Mouse (Mus musculus): ENCODE measurements around the gene Serping1.

Gene Serping1

DNA sequence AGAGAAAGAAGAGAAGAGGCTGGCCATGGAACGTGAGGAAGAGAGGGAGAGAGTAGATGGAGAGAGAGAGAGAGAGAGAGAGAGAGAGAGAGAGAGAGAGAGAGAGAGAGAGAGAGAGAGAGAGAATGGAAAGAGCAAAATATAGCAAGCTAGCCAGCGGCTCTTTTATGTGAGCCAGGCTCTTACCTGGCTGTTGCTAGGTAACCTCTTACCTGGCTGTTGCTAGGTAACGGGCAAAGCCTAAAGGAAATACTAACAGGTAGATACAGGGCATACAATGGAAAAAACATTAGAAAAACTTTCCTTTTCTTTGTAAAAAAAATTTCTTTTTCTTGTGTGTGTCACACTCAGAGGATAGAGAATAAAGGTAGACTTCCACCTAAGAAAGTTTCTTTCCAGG, 2.5 kb upstream of the Serping1 start:
- DNase-seq: peak; percentile 63

DNA sequence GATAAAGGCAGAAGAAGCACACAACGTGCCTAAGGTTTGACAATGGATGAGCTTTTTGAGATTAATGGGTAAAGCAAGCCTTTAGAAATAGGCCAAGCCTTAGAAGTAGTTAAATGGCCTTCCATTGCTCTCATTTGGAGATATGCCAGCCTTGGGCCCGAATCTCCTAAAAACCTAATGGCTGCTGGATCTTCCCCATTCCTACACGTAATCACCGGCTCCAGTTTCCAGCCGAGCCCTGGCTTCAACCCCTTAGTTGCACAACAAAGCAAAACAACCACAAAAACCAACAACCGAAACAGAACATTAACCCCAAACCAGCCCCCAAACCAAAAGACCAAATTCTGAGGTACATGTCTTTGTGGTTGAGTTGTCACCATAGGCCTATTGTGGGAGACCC, 421 bp upstream of the Serping1 start:
- peak; percentile 59 for DNase-seq

DNA sequence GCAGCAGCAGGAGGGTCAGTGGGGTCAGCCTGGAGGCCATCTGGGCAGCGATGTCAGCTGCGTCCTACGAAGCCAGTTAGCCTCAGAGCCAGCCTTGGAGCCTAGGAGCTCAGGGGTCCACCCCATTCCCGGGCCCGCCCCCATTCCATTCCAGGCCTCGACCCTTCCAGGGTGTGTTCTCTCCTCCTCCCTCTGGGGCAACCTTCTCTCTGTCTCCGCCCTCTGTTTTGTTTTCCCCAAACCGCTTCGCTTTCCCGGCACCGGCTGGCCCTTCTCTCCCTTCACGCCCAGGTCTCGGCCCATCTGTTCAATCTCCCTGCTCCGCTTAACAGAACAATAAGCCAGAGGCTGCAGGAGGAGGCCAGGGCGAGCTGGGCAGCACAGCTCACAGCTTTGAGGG, 493 bp downstream of the Serping1 start:
- DNase-seq: peak; percentile 82

DNA sequence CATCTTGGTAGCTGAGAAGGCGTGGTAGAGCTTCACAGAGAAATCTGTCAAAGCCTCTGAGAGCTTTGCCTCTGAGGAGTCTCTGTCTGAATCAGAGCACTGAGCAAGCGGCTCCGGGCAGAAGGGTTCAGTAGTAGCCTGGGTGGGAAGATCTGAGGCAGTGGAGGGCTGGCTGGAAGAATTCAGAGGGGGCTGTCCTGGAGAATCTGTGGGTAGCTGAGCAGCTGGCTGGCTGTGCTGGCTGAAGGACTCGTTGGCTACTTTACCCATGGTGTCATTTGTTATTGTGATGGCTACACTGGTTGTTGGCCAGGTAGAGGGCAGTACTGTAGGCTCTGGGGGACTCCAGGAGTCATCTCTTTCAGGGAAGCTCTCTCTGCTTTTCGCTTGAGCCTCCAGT, 2.0 kb downstream of the Serping1 start:
- DNase-seq: no peak

DNA sequence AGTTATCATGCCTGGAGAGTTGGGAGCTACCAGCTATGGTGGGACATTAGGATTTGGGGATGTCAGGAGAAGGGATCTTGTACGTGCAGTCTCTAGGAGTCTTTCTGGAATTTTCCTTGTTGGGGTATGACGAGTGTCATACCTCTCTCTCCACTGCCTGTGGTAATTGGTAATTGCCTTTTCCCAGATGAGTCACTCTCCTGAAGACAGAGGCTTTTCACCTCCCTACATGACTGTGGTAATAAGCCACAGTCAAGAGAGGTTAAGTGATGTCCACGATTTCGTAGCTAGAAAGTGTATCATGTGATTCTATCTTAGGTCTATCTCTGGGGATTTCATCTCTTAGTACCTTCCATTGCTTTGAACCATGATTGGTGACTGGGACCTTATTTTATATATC, 2.8 kb downstream of the Serping1 start:
- no peak for DNase-seq

DNA sequence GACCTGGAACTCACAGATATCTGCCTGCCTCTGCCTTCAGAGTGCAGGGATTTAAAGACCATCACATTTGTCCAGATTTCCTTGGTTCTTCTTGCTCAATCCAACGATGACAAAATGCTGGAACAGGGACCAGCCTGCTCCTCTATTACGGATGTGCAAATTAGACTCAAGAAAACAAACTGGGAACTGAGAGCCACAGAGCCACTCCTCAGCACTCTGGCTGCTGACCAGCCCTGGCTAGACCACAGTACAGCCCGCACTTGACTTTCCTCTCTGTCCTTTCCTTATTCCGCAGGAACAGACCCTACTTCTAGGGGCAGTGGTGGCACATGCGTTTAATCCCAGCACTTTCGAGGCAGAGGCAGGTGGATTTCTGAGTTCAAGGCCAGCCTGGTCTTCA, 4.7 kb downstream of the Serping1 start:
- DNase-seq: peak; percentile 43

DNA sequence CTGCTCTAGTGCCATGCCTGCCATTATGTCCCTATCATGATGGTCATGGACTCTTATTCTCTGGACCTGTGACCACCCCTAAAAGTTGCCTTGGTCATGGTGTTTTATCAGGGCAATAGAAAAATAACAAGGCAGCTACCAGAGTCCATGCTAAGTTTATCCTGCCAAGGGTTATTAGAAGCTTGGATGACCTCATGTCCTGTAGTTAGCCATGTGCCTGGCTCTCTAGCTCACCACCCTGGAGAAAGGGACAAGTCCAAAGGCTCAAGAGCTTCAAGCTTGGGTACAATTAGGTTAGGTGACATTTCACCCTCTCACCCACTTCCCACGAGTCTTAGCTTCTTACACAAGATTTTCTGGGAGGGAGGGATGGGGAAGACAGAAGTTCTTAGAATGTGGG, 12.4 kb downstream of the Serping1 start:
- DNase-seq: no peak

DNA sequence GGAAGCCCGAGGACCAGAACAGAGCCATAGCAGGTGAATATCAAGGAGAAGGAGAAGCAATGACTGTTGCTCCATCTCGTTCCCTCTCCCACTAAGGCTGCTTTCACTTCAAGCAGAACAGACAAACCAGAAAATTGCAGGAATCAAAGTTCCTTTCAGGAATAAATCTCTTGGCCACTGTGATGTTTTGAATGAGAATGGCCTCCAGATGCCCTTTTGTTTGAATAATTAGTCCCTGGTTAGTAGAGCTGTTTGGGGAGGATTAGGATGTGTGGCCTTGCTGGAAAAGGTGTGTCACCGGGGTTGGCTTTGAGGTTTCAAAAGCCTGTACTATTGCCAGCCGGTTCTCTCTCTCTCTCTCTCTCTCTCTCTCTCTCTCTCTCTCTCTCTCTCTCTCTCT, 12.9 kb downstream of the Serping1 start:
- no peak for DNase-seq

DNA sequence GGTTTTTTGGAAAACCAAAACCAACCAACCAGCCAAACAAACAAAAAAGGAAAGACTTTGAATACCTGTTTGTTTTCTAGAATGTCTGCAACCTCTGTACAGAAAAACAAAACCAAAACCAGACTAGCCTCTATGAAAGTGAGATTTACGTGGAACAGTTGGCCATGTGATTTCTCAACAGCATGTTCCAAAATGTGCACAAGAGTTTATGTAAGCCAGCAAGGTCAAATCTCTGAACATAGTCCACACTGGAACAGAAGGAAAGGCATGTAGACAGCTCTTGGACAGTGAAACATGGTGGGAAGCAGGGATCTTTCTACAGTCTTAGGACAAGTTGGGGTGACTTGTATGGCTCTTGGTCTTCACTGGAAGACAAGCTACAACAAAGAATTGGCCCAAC, 13.4 kb downstream of the Serping1 start:
- no peak for DNase-seq

DNA sequence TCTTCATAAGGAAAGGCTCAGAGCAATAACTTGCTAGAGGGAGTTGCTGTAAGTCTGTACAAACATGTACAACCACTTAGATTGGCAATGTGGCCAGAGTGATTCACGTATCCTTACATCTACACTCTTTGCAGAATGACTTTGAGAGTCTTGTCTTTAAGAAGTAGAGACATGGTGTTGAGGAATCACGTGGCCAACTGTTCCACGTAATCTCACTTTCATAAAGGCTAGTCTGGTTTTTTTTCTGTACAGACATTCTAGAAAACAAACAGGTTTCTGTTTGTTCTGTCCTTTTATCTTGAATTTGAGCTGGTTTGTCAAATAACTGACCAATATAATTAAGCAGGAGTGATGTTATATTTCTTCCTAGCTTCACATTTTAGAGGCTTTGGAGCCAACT, 13.9 kb downstream of the Serping1 start:
- DNase-seq: no peak

DNA sequence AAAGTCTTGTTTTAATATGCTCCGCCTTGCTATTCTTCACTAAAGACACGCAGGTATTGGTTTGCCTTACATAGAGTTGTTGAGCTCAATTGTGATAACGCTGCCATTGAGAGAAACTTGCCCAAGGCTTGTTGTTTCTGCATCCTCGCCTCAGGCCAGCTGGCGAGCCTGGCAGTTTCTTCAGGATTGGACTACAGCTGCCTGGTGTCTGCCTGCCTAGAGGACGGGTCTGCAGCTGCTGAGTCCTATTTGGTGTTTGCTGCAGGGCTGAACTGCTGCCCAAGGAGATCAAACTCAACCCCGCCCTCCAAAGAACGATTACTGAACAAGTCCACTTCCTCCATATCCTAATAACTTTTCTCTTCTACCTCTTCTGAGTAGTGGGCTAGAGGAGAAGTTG, 14.5 kb downstream of the Serping1 start:
- no peak for DNase-seq

DNA sequence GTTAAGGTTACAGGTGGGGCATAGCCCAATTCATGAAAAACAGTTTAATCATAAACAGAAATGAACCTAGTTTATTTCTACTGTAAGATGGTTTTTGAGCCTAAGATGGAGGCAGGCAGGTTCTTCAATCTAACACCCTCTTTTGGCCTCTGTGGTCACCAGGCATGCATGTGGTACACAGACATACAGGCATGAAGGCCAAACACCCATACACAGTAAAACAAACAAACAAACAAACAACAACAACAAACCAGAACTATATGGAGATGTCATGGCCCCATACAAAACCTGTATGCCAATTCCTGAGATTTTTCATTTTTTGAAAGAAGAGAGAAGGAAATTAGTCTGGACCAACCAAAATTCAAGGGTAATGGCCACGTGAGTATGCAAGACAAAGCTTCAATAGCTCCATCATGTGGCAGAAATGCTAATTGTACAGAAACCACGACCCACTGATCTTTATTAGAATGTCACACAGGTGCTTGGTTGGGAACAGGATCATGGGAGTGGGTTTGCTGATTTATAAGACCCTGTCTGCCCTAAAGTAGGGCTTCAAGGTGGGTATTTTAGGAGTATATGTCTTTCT, 16.6 kb downstream of the Serping1 start:
- peak; percentile 89 for DNase-seq

DNA sequence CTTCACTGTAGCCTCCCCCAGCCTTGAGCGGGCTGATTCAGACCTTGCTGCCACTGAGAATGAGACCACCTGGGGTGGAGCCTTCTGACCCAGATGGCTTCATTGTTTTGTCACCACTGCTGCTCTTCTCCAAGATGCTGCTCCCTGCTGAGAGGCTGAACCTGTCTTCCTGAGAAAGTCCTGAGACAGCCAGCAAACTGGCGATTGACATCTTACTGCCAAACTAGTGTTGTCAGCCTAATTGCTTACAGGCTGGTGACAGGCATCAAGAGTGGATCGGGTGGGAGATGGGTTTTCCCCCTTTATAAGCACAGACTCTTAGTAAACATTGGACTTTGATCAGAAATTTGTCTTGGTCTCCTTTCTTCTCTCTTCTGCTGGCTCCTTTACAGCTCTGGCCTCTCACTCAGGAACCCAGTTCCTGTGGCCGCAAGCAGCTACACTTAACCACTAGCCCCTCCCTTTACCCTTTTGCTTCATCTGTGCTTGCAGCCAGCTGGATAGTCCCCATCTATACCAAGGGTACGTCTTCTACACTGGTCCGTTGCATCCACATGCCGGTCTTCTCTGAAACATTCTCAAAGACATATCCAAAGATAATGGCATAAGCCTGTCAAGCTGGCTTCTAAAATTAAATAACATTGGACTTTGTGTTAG, 18.1 kb downstream of the Serping1 start:
- no peak for DNase-seq

DNA sequence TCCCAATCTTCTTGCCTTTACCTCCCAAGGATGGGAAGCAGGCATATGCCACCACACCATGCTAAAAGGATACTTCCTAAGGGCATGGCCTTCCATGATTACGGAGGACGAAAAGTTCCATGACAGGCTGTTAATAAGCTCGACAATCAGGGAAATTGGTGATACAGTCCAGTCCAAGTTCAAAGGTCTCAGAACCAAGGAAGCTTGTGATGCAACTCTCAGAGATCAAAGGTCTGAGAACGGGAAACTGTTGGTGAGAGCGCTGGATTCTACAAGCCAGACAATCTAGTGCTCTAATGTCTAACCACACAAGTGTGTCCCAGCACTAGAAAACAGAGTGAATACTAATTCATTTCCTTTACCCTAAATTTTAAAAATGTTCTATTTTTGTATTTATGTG, 19.0 kb downstream of the Serping1 start:
- DNase-seq: peak; percentile 34

DNA sequence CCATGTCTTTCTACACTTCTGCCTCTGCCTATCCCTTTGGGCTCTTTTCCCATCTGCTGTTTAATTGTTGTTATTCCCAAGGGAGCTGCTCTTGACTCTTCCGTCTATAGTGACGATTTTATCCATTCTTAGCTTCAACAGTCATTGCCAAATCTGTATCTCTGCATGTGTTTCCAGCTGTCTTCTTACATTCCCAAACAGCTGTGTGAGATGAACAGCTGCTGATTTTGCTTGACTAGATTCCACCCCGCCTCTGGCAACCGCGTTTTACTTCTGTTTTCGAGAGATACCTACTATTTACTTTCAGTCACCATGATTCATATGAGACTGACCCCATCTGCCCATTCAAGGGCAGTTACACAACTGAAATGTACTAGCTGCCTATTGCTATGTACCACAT, 25.1 kb downstream of the Serping1 start:
- peak; percentile 74 for DNase-seq

DNA sequence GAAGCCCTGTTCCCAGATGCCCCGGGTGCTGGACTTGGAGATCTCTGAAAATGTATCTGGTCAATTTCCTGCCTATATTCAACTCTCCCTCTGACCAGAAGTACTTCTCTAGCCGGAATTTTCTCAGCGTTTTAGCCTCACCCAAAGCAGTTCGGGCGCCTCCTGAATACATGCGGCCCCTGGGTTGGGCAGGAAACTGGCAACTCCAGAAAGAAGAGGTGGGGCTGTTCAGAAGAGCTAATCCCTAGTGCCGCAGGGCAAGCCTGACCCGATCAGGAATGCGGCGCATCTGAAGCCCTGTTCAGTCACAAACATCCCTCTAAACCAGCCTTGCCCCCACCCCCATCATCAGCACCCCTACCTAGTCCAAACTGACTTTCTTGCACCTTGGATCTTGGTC, 31.1 kb downstream of the Serping1 start:
- peak; percentile 27 for DNase-seq

DNA sequence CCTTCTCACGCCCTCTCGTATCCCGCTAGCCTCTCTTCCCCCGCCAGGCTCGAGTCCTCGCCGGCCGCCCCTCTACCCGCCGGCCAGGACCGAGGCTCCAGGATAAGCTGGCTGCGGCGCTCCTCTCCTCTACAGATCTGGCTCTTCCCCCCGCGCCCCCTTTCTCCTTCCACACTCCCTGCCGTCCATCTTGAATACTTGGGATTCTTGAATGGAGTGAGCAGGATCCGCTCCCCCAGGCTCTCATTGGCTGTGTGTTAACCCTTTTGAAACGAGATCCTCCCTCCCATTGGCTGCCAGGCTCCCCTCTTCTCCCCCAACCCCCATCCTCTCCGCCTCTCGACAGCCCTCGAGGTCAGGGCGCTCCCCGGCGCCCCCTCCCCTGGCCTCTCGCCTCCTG, 31.7 kb downstream of the Serping1 start, which contains the start of gene Gm19426:
Gene Gm19426, minus strand, starts transcription at position 95 of the 400 bp plus-strand sequence.
- DNase-seq: peak; percentile 86

DNA sequence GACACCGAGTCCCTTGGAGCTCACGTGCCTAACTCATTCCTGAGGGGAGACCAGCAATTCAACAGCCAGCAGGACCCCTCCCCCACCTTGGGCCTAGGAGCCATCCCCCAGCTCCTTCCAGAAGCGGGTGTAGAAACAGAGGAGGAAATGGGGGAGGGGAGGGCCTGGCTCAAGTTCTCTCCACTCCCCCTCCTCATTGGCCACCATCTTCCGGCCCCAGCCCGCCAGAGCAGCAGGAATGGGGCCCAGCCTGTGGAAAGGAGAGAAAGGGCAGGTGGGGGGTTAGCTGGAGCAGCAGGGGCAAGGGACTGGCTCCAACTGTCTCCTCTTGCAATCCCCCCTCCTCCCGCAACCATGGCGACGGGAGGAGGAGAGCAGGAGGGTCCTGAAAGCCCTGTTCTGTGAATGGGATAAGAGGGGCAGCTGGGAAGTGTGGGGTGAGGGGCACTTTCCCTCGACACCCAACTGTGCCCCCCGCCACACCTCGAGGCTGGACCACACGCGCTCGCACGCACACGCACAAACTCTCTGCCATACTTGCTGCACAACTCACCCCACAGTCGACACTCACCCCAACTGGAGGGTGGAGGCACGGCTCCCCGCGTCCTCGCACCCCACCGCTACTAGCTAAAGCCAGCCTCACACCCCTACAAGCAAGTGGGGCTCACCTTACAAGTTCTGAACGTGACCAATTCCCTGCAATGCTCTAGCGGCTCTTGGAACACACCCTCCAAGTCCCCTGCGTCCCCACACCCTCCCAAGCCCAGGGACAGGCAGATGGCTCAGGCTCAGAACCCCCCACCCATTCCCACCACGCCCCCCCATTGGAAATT, 32.6 kb downstream of the Serping1 start:
- peak; percentile 26 for DNase-seq

DNA sequence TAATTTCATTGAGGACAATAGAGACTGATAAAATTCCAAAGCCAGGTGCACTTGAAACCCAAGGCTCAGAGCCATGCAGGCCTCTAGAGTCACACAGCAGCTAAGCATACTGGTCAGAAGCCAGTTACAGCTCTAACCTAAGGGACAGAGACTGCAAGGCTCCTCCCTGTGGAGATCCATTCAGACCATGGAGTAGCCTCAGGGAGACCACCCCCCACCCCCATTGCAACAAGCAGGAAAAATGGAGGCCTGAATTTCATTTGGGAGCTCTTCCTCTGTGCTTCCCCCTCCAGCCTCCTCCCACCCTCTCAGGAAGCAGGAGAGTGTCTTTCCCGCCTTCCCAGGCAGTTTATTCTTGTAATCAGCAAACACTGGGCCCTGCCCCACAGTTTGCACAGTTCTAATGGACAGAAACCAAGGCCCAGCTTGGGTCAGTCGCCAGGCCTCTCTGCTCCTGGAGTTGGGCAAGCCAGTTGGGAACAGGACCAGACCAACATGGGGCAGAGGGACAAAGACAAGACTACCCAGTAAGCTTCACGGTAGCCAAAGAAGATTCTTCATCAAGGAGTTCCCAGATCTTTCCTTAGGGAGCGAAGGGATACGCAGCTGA, 33.3 kb downstream of the Serping1 start:
- DNase-seq: peak; percentile 54

DNA sequence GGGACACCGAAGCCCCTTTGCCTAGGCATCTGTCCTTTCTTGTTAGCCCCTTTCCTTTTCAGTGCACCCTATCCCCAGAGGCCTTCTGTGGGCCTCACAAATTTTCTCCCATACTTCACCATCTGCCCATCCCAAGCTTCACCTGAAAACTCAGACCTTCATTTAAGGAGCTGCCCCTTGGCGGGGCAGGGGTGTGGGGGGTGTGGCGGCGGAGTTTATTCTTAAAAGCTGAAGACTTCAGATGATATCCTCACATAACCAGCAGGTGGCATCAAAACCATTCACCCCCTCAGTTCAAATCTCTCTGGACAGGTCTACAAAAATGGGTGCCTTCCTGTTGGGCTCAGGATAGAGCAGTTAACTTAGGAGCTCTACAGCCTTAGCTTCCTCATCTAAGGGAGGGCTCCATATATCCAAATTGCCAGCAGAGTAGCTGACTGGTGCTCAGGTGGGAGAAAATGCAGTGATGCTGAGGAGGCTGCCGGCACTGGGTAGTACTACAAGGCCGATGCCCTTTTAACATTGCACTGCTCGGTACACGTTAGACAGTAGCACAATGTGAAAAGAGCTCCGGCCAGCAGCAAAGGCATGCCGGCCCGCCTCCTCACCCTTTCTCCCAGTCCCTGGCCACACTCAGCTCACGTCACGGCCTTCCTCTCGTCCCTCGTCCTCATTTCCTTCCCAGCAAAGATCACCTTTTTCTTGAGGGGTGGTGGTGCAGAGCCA, 34.5 kb downstream of the Serping1 start:
- peak; percentile 49 for DNase-seq

DNA sequence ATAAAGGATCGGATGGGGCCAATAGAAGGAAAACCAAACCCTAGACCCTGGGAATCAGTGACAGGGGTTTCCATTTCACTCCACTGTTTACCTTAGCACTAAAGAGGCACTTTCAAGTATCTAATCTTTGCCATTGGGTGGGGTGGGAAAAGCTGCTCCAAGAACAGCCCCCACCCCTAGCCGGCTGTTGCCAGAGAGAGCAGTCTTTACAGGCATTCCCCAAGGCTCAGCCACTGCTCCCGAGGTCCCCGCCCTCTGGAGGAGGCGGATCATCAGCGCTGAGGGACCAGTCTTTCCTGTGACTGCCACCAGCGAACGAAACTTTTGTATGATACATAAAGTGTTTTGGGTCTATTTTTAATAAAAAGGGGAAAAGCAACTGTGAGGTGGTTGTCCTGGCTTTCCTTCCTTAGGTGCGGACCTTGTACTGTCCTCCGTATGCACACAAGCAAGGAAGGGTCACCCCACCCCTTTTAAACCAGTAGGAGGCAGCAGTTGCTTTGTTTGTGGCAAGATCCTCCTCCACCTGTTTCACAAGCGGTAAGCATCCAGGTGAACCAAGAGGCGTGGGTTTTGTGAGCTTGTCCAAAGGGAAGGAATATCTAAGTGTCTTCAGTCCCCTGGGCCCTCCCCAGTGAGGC, 36.9 kb downstream of the Serping1 start:
- peak; percentile 75 for DNase-seq

DNA sequence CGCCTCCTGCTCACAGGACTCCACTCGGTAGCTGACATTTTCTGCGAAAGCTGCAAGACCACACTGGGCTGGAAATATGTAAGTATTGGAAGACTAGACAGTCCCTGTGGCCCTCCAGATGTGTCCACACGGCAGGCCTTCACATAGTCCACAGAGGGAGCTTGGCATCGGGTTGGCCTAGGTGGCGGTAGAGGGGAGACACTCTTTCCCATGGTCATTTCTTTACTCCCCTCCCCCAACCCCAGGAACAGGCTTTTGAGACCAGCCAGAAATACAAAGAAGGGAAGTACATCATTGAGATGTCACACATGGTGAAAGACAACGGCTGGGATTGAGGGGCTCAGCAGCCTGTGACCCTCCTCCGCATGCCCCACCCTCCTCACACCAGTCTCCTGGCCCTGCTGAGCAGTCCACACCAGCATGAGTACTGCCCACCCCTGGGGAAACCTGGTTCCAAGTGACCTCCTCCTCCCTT, 37.8 kb downstream of the Serping1 start:
- DNase-seq: peak; percentile 22

All from lung, postnatal 36 days (tissue).